Mouse (Mus musculus) embryo, embryonic 9.5 days (tissue): ENCODE data around the gene Clstn2.
A peak's percentile ranks its signal among the peaks of the same experiment; 100 is the strongest.

ENCODE experiments used
- DNase-seq: peaks from one replicate; pipeline ENCODE4 v3.0.0-alpha.2; 2017; ENCODE audit errors: extremely low spot score

The Clstn2 gene

DNA sequence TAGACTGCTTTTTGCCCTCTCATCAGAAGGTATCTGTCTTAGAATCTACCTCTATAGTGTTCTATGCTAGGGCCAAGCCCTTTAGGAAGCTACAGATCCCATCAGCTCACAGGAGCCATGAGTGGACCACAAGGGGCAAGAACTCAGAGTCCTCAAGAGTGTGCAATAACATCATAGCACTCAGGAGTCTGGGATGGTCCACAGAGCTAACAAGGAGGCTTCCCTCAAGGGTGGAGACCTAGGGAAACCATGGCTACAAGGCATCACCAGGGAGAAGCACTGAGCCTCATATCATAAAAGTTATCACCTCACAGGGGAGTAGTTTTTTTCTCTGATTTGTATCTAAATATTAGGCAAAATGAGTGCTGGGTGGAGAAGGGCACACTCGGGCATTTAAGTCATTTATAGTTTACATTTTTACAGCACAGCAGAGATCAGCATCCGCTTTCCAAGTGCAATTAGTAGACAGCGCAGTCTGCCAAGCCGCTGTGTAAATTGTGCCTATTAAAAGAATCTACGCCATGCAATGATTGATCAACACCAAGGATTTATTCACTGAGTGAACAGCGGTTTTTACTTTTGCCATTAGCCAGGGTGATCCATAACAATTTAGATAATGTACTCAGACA lies 82.5 kb downstream of the Clstn2 start:
- no peak for DNase-seq

DNA sequence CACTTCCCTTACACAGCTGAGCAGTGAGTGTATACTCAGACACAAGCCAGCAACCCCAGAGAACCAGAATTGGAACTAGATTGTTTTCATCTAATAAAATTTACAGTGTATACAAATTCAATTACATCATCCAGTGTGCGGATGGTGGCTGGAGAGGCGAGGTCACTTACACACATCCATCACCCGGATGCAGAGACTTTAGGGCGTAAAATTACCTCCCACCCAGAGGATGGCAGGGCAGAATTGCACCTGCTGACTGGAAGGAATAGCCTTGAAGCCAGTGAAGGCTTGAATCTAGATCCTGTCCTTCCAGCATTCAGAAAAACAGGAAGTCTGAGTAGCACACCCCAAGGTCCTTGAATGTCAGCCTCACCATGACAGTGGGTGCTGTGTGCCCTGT lies 113.7 kb downstream of the Clstn2 start:
- no peak for DNase-seq

DNA sequence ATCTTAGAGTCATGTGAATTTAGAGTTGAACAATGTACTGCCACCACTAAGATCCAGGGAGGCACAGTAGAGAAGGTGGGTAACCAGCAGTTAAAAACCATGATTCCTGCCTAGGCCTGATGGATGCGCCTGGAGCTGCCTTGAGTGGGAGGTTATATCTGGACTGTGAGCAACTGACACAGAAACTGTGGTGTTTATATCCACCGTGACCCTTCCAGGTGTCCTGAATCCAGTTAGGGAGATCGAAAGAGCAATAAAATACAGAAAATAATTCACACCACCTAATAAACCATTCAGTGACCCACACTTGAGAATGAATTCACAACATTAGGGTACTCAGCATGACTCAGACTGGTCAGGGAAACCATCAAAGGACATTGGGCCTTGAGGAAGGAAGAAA lies 141.6 kb downstream of the Clstn2 start:
- no peak for DNase-seq

GRCm38 (mm10) chr9:97883336-97883735 lies 149.6 kb downstream of the Clstn2 start:
- DNase-seq: no peak

GRCm38 (mm10) chr9:97867013-97867700 lies 165.8 kb downstream of the Clstn2 start:
- DNase-seq: no peak

DNA sequence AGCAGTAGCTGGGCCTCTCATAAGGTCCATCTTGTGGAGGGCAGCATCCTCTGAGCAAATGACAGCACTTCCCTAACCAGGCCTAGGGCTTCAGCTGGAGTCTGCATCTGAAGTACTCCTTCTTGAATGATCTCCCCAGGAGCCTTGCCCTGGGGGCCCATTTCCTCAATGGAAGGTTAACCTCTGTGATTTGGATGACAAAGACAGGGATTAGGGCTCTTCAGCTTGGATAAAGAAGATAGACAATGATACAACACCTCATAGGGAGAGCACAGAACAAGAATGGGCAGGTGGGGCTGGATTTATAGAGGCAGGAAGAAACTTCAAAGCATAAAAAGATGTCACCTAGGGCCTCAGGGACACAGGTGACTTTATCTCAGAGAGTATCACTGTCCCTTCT lies 180.1 kb downstream of the Clstn2 start:
- DNase-seq: no peak

DNA sequence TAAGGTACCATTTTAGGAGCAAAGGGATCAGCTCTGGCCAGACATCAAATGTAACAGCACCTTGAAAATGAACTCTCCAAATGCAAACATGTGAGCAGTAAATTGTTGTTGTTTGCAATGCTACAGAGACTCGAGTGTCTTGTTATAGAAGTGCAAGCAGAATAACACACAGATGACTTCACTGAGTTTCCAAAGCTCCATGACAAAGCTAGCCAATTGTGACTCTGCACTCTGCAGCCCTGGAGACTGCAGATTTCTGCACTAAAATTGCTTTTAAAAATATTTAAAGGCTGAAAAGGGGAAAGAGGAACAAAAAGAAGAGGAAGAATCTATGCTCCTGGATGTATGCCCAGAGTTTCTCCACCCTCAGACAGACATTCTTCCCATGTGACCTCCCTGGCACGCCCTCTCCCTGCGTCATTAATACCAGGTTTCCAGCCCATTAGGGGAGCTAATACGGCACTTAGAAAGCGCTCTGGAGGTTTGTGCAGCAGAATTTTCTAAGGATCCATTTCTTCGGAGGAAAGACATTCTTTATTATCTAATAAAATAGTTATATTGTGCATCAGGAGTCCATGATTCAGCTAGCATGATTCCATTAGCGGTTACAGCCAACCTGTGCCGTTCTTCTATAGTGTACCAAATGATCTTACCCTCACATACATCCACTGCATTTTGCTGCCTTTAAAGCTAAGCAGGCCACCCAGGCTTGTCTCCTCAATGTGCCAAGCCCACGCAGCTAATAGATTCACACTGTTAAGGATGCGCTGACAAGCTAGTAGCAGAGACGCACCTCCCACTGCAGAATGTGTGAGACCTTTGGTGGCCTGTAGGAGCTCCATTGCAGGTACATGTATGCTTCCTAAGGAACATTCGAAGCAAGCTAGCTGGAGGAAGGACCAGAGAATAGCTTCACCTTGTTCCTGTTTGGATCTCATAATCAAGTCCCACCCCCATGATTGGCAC lies 184.8 kb downstream of the Clstn2 start:
- no peak for DNase-seq

- DNase-seq: no peak
Measured at GRCm38 (mm10) chr9:97842054-97842453, 190.9 kb downstream of the Clstn2 start.

- DNase-seq: no peak
Measured at GRCm38 (mm10) chr9:97831216-97831615, 201.8 kb downstream of the Clstn2 start.

DNA sequence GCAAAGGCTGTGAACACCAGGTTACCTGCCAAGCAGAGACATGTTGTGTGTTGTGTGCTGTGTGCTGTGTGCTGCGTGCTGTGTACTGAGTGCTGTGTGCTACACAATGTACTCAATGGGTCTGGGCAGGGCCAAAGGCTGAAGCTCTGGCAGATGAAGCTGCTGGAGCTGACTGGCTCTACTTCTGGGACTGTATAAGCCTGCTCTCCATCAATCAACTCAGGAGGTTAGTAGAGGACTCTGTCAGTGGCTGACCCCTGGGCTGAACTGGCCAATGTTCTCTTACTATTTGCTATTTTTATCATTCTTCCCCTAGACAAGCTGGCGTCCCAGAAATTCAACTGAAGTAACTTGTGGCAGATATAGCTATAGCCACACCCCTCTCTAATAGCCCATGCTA lies 203.1 kb downstream of the Clstn2 start:
- DNase-seq: peak; percentile 5

GRCm38 (mm10) chr9:97827689-97828088 lies 205.3 kb downstream of the Clstn2 start:
- no peak for DNase-seq

DNA sequence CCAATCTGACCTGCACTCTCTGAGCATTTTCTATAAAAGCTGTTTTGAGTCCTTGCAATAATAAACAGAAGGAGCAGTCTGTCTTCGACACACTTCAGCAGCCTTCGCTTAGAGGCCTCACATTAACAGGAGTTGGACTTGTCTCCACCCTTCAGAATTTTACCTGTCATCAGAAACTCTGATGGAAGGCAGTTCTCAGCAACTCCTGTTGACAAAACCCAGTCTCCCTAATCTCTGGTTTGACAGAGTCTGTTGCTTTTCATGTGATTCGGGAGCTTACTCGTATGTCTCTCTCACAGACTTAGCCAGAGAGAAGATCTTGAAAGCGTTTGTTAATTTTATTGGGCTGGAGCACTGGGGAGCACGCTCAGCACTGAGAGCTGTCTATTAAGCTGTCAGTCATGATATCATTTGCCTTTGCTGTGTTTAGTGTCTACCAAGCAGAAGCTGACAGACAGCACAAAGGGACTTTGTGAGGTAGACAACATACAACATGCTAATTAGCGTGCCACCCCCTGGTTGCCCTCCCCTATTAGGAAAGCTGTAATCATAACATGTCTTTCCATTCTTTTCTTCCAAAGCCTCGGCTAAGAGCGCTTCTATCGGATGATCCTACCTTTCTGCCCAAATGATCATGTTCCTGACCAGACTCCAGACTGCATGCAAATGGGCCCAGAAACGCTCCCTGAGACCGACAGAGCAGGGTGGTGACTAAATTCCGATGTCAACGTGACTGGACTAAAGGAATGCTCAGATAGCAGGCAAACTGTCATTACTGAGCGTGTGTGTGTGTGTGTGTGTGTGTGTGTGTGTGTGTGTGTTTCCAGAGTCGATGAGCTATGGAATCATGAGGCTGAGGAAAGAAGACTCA lies 206.7 kb downstream of the Clstn2 start:
- no peak for DNase-seq

- DNase-seq: no peak
Measured at GRCm38 (mm10) chr9:97817116-97817515, 215.9 kb downstream of the Clstn2 start.

- DNase-seq: no peak
Measured at GRCm38 (mm10) chr9:97816143-97816805, 216.7 kb downstream of the Clstn2 start.

DNA sequence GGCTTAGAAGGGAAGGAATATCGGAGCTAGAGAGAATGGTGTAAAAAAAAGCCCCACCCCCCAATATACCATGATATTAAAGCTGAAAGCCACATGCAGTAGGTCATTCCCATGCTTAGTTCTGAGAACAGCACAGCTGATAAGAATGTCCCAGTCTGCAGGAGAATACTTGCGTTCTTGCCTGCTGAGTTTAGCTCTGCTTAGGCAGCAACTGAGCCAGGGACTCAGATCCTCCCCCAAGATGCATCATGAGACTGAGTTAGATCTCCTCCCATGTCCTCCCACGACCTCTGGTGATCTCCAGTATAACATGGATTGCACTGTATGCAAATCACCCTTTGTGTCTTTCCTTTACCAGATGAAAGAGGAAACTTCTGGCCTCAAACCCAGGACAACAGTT lies 219.8 kb downstream of the Clstn2 start:
- no peak for DNase-seq

GRCm38 (mm10) chr9:97807031-97807430 lies 225.9 kb downstream of the Clstn2 start:
- DNase-seq: no peak

- no peak for DNase-seq
Measured at GRCm38 (mm10) chr9:97793661-97794060, 239.3 kb downstream of the Clstn2 start.

DNA sequence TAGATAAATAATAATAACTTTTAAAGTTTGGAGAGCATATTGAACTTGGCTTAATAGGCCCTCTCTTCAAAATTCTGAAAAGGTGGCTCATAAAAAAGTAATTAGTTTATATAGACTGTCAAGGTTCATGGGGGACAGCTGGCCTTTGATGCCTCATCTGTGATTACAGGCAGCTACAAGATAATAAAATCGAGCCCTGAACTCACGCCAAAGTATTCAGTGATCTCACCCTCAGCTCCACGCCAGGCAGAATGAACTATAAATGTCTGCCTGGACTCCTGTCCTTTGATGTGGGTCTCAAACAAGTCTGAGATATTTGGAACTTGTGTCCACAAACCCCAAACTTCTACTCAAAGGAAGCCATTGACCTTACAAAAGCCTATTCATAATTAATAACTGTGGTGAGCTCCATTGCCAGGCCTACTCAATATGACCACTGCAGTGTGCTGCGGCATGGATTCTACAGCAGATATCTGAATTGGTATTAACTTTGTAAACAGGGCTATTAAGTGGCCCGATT lies 244.8 kb downstream of the Clstn2 start:
- DNase-seq: no peak

DNA sequence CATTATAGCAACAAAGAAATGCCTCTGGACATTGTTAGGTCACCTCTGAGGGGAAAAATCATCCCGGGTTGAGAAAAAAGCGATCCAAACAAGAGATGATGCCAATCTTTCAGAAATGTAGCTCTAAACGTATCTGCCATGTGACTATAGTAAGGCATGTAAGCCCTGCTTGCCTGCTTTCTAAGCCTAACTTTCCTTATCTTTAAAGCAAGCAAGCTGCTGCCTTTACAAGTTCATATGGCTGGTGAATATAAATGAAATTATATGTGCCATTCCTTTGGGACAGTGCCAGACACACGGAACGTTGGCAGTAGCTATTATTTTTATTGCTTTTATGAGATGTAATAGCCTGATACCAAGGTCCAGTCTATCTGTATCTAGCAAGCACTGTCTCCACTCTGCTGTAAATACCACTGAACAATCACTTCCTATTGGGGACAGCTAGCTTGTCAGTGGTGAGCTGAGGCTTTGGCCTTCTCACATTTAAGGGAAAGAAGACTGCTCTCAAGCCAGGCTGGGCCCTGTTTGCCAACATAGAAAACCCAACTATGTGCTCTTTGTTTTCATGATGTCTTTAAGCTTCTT lies 252.9 kb downstream of the Clstn2 start:
- DNase-seq: no peak

DNA sequence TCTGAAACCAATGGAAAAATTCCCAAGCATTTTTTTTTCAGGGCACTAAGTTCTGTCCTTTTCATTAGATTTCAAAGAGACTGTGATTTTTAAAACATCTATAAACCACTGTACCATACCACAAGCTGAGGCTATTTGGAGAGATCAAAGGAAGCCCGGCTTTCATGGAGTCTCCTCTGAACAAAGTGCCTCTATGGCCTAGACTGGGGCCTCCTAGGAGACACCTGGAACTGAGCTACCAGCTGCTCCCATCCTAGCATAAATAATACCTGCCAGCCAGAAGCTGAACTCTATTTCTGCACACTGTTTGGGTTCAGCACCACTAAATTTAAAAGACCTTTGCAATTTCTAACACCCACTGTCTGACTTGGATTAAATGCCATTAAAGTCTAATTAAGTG lies 257.2 kb downstream of the Clstn2 start:
- no peak for DNase-seq
